Mouse (Mus musculus) hindbrain, embryonic 11.5 days (tissue): ENCODE measurements around the gene Wfdc6a. TPM values are rescaled to one million over a fixed set of nuclear protein-coding genes. Genes with fewer than 3 reads are reported as not detected.
A peak's percentile ranks its signal among the peaks of the same experiment; 100 is the strongest.
"Not testable (repeated sequence)": the region's sequence is repeated elsewhere in the genome, so short reads cannot be mapped to it uniquely, and the experiment has no call there.

Experiments used
- ATAC-seq: fragments of 200-750 bp; cut with Nextera tagmentation; 2 replicates; pipeline ENCODE4 v1.8.0; 2017; ENCODE audit warnings: mild to moderate bottlenecking, moderate TSS enrichment, moderate library complexity; ENCODE audit not compliant: low FRiP score
- DNase-seq: peaks from one replicate; pipeline ENCODE4 v3.0.0-alpha.2; 2015; ENCODE audit warnings: low spot score
- H3K27ac ChIP-seq: fragments of 300-500 bp; sonication (generic); 2 replicates; pipeline ENCODE4 v1.5.1; 2014; ENCODE audit warnings: mild to moderate bottlenecking, low read depth, low read length
- H3K27me3 ChIP-seq: fragments of 300-500 bp; sonication (generic); 2 replicates; pipeline ENCODE4 v1.6.1; 2014; ENCODE audit warnings: mild to moderate bottlenecking, low read length, moderate library complexity, mixed read lengths; ENCODE audit not compliant: control insufficient read depth, insufficient read depth
- H3K36me3 ChIP-seq: fragments of 300-500 bp; sonication (generic); 2 replicates; pipeline ENCODE4 v1.6.1; 2014; ENCODE audit warnings: mild to moderate bottlenecking, low read length, moderate library complexity, mixed read lengths; ENCODE audit not compliant: control insufficient read depth, insufficient read depth
- H3K4me1 ChIP-seq: fragments of 300-500 bp; sonication (generic); replicated peaks from 2 replicates; pipeline ENCODE4 v1.6.1; 2014; ENCODE audit warnings: low read length, mixed read lengths; ENCODE audit not compliant: control insufficient read depth, insufficient read depth
- H3K4me2 ChIP-seq: fragments of 300-500 bp; sonication (generic); replicated peaks from 2 replicates; pipeline ENCODE4 v1.6.1; 2014; ENCODE audit warnings: mild to moderate bottlenecking, low read depth, low read length
- H3K4me3 ChIP-seq: fragments of 300-500 bp; sonication (generic); 2 replicates; pipeline ENCODE4 v1.5.1; 2014; ENCODE audit warnings: low read depth, low read length
- H3K9ac ChIP-seq: fragments of 300-500 bp; sonication (generic); 2 replicates; pipeline ENCODE4 v1.6.1; 2014; ENCODE audit warnings: low read depth, low read length
- H3K9me3 ChIP-seq: fragments of 300-500 bp; sonication (generic); 2 replicates; pipeline ENCODE4 v1.6.1; 2016; ENCODE audit warnings: low read length; ENCODE audit not compliant: control insufficient read depth
- WGBS: fragments of 180-500 bp; shearing (Covaris S2); extraction: QIAGEN DNeasy Blood & Tissue Kit; methylation state at CpG from one replicate; pipeline ENCODE4 v1.1.7; 2014; 5-methylcytosine and 5-hydroxymethylcytosine counted together
- polyA plus RNA-seq: library from polyadenylated mRNA; unstranded; fragments of >200 nt; fragmentation: Nextera tagmentation; extraction: Ambion mirVana; gene quantifications from 2 replicates; pipeline ENCODE4 v1.2.1, GENCODE M21; 2014

Gene Wfdc6a
- polyA plus RNA-seq, 1 experiment from 2014 or later = not detected

DNA sequence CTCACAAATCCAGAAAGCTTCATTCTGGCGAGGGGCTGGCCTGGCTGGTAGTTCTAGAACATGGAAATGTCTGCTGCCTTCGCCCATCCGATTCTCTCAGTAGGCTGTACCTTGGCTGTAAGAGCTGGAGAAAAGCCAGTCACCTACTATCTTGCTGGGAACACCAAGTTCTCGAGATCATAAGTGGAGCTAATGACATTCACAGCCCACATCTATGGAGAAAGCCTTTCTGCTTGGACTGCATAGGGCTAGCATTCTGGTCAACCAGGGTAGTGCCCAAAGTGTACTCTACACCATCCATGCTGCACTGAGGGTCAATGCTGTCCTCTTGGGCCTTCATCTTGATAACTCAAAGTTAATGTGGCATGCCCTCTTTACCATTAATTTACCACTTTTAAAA, 8.2 kb upstream of the Wfdc6a start, which contains the start of gene Eppin:
Gene Eppin (minus strand): TSS at position 101 of the 400 bp plus-strand sequence.
- no peak within 1 kb of the TSS for H3K27ac ChIP-seq
- H3K4me1 ChIP-seq = no peaks in the 10 kb centered on the region
- no peak for DNase-seq
- no peak for ATAC-seq
- H3K4me3 ChIP-seq = no peak within 1 kb of the TSS
- H3K9ac ChIP-seq = no peak within 1 kb of the TSS
- H3K9me3 ChIP-seq = no peaks in the 10 kb centered on the region
- no peaks in the 10 kb centered on the region for H3K36me3 ChIP-seq
- H3K27me3 ChIP-seq = no peaks in the 10 kb centered on the region
- WGBS = 84% methylated on average over 4 of the region's 4 CpGs
- no peak within 1 kb of the TSS for H3K4me2 ChIP-seq

DNA sequence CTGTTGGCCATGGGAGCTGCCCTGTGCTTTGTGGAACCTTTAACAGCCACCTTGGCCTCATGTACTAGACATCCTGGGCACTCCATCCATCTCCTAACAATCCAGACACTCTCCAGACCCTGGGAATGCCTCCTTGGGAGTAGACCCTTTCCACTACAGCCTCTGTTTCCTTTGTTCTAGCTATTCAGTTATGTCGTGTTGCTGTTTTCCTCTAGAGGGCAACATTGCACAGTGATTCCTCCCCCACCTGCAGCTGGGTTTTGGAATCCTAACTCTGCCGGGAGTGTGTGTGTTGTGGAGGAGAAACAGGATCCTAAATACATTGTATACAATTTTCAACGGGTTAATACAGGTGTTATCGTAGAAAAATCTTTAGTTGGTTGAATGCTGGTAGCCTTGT, 6.8 kb upstream of the Wfdc6a start:
- Histone ChIP-seq H3K4me3 (no peak overlapping the region), H3K36me3 (no peaks in the 10 kb centered on the region), H3K27me3 (no peaks in the 10 kb centered on the region), H3K27ac (no peak overlapping the region), H3K9me3 (no peaks in the 10 kb centered on the region), H3K9ac (no peak overlapping the region), H3K4me2 (no peak overlapping the region), H3K4me1 (no peaks in the 10 kb centered on the region)
- no peak for ATAC-seq
- WGBS = 11% methylated on average over 4 of the region's 4 CpGs
- DNase-seq = peak; percentile 70

DNA sequence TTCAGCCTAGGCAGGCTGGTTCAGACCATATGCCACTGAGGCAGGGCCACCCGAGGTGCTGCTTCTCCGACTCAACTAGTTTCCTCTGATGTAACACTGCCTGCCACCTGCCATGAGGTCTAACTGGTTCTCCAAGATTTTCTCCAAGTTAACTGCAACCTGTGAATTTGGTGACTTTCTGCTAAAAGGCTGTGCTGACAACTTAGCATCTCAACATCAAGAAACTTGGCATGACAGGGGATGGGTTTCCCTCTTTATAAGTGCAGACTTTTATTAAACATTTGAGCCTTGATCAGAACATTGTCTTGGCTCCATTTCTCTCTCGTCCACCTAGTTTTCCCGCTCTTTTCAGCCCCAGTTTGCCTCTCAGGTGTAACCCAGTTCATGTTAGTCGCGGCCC, 11.9 kb downstream of the Wfdc6a start, which contains the start of gene Spint3:
Gene Spint3 (minus strand): TSS at position 101 of the 400 bp plus-strand sequence.
- H3K4me2 ChIP-seq, H3K4me1 ChIP-seq, DNase-seq, H3K4me3 ChIP-seq, H3K9ac ChIP-seq, H3K27ac ChIP-seq, ATAC-seq, H3K36me3 ChIP-seq, H3K9me3 ChIP-seq, H3K27me3 ChIP-seq: not testable (repeated sequence)
- 81% methylated on average over 6 of the region's 6 CpGs for WGBS

- H3K9me3 ChIP-seq = no peaks in the 10 kb centered on the region
- no peak overlapping the region for H3K27ac ChIP-seq
- no peaks in the 10 kb centered on the region for H3K36me3 ChIP-seq
- no peak for DNase-seq
- ATAC-seq = no peak
- H3K4me2 ChIP-seq = no peak overlapping the region
- peaks cover 7% of the 10 kb centered on the region for H3K4me1 ChIP-seq
- peaks cover 1% of the 10 kb centered on the region; the same call in 1 of the 2 replicates for H3K27me3 ChIP-seq
- WGBS = 93% methylated on average over 5 of the region's 5 CpGs
- no peak overlapping the region for H3K4me3 ChIP-seq
- H3K9ac ChIP-seq = no peak overlapping the region
Measured at GRCm38 (mm10) chr2:164567460-164567859, 17.8 kb downstream of the Wfdc6a start.

- H3K9ac ChIP-seq = no peak overlapping the region
- WGBS = 94% methylated on average over 2 of the region's 2 CpGs
- H3K4me1 ChIP-seq = peaks cover 7% of the 10 kb centered on the region
- H3K4me3 ChIP-seq = no peak overlapping the region
- H3K27me3 ChIP-seq = peaks cover 5% of the 10 kb centered on the region; the same call in 1 of the 2 replicates
- no peak overlapping the region for H3K27ac ChIP-seq
- H3K4me2 ChIP-seq = no peak overlapping the region
- DNase-seq = no peak
- no peaks in the 10 kb centered on the region for H3K36me3 ChIP-seq
- no peak for ATAC-seq
- H3K9me3 ChIP-seq = no peaks in the 10 kb centered on the region
Measured at GRCm38 (mm10) chr2:164566997-164567396, 18.2 kb downstream of the Wfdc6a start.

- no peaks in the 10 kb centered on the region for H3K36me3 ChIP-seq
- ATAC-seq (no peak), DNase-seq (no peak)
- H3K9ac ChIP-seq = no peak overlapping the region
- WGBS = 79% methylated on average over 5 of the region's 5 CpGs
- no peak overlapping the region for H3K4me3 ChIP-seq
- H3K27me3 ChIP-seq = peaks cover 5% of the 10 kb centered on the region; the same call in 1 of the 2 replicates
- H3K4me2 ChIP-seq = no peak overlapping the region; the same call in 1 of the 2 replicates
- H3K9me3 ChIP-seq = no peaks in the 10 kb centered on the region
- peaks cover 7% of the 10 kb centered on the region for H3K4me1 ChIP-seq
- no peak overlapping the region for H3K27ac ChIP-seq
Measured at GRCm38 (mm10) chr2:164564346-164564745, 20.9 kb downstream of the Wfdc6a start.

GRCm38 (mm10) chr2:164563339-164564038, 21.8 kb downstream of the Wfdc6a start:
- no peak overlapping the region for H3K27ac ChIP-seq
- H3K4me1 ChIP-seq = peaks cover 7% of the 10 kb centered on the region
- peaks cover 5% of the 10 kb centered on the region; the same call in 1 of the 2 replicates for H3K27me3 ChIP-seq
- H3K36me3 ChIP-seq = no peaks in the 10 kb centered on the region
- peak overlapping the region; percentile 66 for H3K9ac ChIP-seq
- WGBS = under 1% methylated on average over 30 of the region's 32 CpGs
- DNase-seq = peak; percentile 72
- ATAC-seq = peak; percentile 73
- H3K9me3 ChIP-seq = no peaks in the 10 kb centered on the region
- peak overlapping the region; percentile 88 for H3K4me2 ChIP-seq
- peak overlapping the region; percentile 41 for H3K4me3 ChIP-seq

DNA sequence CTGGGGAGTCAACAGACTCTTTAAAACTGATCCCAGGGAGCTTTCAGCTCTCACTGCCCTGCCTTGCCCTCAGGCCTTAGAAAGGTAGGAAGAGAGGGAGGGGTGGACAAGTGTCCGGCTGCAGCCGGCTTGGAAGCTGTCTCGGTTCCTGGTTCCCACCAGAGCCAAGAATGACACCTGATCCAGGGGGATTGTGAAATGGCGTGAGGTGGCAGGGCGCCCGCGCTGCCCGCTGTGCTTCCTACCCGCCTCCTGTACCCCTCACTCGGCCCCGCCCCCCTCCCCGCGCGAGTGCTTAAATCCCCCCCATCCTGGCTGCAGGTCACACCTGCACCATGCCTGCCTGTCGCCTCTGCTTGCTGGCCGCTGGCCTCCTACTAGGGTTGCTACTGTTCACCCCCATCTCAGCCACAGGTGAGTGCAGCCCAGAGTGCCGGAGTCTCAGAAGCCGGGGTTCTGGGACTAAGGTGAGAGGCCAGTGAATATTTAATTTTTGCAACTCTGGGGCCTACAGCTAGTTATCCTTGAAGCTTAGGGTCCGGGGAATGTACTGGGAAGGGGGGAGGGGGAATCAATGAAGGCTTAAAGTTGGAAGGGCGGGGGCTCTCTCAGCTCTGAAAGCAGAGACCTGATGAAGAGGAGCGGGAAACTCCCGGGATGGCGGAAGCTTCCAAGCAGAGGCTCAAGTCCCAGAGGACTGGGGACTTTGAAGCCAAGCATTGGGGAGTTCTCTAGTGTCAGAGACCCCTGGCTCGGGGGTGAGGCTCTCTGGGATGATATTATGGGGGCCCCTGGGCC, 22.7 kb downstream of the Wfdc6a start, which contains the start of gene Wfdc2:
Gene Wfdc2 (plus strand): TSS at position 23 of the 798 bp plus-strand sequence.
- H3K4me3 ChIP-seq = peak within 1 kb of the TSS; percentile 41
- peak within 1 kb of the TSS; percentile 66 for H3K9ac ChIP-seq
- no peaks in the 10 kb centered on the region for H3K9me3 ChIP-seq
- WGBS = 1% methylated on average over 19 of the region's 24 CpGs
- H3K27me3 ChIP-seq = peaks cover 5% of the 10 kb centered on the region; the same call in 1 of the 2 replicates
- peaks cover 7% of the 10 kb centered on the region for H3K4me1 ChIP-seq
- H3K36me3 ChIP-seq = no peaks in the 10 kb centered on the region
- H3K27ac ChIP-seq = no peak within 1 kb of the TSS
- H3K4me2 ChIP-seq = peak within 1 kb of the TSS; percentile 88
- ATAC-seq = peak; percentile 12; the same call in 1 of the 2 replicates
- peak; percentile 48 for DNase-seq
